Mouse (Mus musculus) layer of hippocampus, adult 2 months (tissue): ENCODE measurements around the gene Zbtb37. TPM values are rescaled to one million over a fixed set of nuclear protein-coding genes. Genes with fewer than 3 reads are reported as not detected.
A peak's percentile ranks its signal among the peaks of the same experiment; 100 is the strongest.
"Not testable (repeated sequence)": the region's sequence is repeated elsewhere in the genome, so short reads cannot be mapped to it uniquely, and the experiment has no call there.

ENCODE experiments used
- DNase-seq, 2 experiments: peaks; one replicate each; pipeline ENCODE4 v3.0.0; 2022; ENCODE audit warnings: low spot score in 2 of 2
- H3K27ac ChIP-seq: fragments of 200-600 bp; 2 replicates; pipeline ENCODE4 v1.8.1; 2022
- H3K4me3 ChIP-seq: fragments of 200-600 bp; 2 replicates; pipeline ENCODE4 v1.8.1; 2022; ENCODE audit warnings: mild to moderate bottlenecking
- CTCF ChIP-seq: fragments of 200-600 bp; conservative IDR thresholded peaks from 2 replicates; pipeline ENCODE4 v1.8.1; 2022; ENCODE audit warnings: antibody characterized with exemption, mild to moderate bottlenecking, moderate library complexity
- total RNA-seq, 2 experiments: library from RNA; stranded (reverse); gene quantifications; 2 replicates each; pipeline ENCODE4 v1.2.3; 2021

The Zbtb37 gene
- total RNA-seq, 2 experiments from 2014 or later = 17.5 to 20.1 TPM

DNA sequence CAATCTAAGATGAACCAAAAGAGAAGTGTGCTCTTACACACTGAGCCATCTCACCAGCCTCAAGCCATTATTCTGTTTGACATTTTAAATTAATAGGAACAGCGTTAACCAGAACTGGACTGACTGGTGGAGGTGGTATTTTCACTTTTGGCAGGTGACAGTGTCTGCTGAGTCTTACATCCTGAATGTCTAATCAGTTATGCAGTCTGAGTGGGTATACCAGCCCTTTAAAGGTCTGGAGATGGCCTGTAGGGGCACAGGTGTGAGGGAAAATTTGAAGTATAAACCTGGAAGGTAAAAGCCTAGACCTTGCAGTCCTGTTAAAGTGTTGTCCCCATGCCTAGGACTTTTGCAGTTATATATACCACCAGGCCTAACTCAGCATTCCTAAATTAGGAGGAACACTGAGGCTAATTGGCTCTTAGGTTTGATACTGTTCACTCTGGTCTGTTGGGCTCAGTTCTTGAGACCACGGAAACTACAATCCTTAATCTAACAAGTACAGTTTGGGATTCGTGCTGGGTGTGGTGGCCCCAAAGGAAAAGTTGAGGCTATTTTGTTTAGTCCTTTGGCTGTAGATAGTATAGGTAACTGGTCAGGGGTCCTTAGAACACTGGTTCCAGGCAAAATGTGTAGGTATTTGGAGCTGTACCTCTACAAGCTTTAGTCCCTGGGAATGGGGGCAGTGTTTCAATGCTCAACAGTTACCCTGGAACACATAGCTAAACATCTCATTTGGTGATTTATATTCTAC is 4.5 kb upstream of the Zbtb37 start:
- Histone ChIP-seq H3K27ac (no peak overlapping the region), H3K4me3 (no peak overlapping the region)
- no peak for DNase-seq
- no peak for TF ChIP-seq CTCF

DNA sequence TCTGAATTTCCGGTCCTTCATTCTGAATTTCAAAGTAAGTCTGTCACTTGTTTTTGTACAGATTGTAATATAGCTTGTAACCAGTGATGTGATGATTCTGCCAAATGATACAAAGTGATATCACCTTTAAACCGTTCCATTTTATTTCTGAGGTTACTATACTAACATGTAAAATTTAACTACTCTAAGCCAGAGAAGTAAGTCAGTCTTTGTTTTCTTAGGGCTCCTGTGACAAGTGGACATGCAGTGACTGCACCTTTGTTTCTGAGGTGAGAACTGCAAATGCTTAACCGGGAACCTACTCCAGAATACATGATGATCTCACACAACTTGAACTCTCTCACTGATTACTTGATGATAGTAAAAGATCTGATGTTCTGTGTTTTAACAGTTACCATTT is 3.4 kb upstream of the Zbtb37 start:
- TF ChIP-seq CTCF = no peak
- H3K27ac ChIP-seq = no peak overlapping the region; the same call in 1 of the 2 replicates
- DNase-seq = no peak
- H3K4me3 ChIP-seq = peak overlapping the region; percentile 2; the same call in 1 of the 2 replicates

DNA sequence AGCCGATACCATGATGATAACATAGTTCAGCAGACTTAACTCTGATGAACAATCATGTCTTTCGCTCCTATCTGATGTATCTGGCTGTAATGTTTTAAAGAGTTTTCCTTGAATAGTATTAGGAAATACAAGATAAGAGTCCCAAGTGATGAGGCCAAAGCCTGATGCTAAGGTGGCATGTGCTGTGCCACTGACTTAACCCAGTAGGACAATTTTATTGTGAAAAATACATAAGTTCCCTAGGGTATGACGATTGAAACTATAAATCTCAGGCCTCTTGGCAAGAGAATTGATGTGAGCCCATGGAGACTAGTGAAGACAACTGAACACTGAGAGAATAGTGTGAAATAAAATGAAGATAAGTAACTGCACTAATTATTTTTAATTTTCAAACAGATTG is 3.0 kb upstream of the Zbtb37 start:
- H3K27ac ChIP-seq = peak overlapping the region; percentile 98
- peak overlapping the region; percentile 92 for H3K4me3 ChIP-seq
- no peak for TF ChIP-seq CTCF
- DNase-seq = no peak

DNA sequence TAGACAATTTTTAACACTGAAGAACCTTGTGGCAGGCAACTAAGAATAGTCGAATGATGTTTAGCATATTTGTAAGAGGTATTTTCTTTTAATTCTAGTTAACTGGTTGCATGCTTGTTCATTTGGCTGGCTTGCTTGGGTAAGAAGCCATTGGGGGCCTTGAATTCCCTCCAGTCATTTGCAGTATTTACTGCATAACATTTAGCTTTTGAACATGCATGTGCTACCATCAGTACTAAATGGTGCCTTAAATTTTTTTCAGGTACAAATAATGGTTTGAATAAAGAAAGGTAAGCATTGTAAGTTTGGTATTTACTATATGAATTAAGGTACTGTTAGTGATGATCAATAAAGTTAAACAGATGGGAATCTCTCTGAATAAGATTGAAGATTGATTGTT is 2.4 kb upstream of the Zbtb37 start:
- peak overlapping the region; percentile 98 for H3K27ac ChIP-seq
- DNase-seq = no peak
- H3K4me3 ChIP-seq = peak overlapping the region; percentile 92
- no peak for TF ChIP-seq CTCF

DNA sequence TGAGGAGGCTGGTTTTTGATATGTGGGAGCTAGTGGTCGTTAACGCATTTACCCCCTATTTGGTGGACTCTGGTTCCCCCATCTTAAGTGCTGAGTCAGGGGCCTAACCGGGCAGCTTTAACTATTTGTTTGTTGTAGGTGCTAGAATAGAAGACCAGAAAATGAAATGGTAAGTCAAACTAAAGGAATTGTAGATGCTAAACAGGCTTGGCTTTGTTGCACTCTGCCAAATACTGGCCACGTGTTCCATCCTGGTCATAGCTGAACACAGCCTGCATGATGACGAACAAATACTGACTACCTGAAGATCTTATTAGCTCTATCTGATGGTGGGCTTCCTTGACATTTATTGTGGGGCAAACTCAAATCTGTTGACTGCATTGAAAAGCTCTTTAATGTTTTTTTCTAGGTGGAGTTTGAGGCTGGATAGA is 1.8 kb upstream of the Zbtb37 start:
- peak overlapping the region; percentile 98 for H3K27ac ChIP-seq
- H3K4me3 ChIP-seq = peak overlapping the region; percentile 92
- DNase-seq = no peak
- no peak for TF ChIP-seq CTCF

DNA sequence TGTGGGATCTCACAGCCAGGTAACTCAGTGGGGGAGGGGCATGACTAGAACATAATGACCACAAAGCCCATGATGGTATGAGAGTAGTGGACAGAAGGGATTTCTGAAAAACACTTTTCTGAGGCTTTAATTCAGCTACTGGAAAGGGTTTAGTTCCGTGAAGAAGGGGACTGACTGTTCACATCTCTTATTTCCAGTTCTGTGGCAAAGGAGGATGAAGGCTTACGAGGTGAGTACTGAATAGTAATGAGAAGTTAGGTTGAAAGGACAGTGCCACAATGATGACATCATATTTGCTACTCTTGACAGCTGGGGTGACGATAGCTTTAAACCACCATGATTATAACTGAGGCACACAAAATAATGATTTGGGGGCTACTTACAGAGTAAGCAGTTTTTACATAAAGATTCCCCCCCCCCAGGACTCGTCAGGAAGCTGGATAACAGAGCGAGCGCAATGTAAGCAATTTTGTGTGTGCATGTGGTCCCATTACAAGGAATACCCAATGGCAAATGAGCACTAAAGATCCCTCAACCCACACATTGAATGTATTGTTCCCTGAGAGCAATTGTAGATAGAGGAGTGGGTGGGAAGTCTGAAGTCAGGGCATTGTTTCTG is 1.2 kb upstream of the Zbtb37 start:
- peak overlapping the region; percentile 92 for H3K4me3 ChIP-seq
- no peak for TF ChIP-seq CTCF
- peak in 1 of 2 experiments; percentile 4 for DNase-seq
- peak overlapping the region; percentile 98 for H3K27ac ChIP-seq

DNA sequence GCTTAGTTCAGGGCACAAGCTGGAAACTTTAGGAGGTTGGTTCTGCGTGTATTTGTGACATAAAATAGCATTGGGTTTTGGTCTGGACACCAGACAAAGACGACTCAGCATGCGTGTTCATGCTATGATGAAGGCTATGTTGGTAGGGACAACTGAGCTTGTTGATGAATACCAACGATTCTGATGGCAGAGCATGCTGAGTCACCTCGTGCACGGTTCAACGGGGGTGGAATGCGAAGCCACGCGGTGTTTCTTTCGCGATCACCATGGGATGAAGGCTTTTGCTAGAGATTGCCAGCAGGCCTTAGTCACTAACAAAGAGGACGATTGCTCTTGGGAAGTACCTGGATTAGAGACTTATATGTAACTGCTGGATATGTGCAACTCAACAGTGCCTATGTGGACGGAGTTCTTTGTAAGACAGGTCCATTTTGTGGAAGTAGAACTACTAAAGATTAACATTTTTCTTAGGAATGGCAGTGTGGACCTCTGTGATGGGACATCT is 684 bp upstream of the Zbtb37 start:
- no peak for TF ChIP-seq CTCF
- Histone ChIP-seq H3K27ac (peak overlapping the region; percentile 98), H3K4me3 (peak overlapping the region; percentile 92)
- peak in 1 of 2 experiments; percentile 50 for DNase-seq

DNA sequence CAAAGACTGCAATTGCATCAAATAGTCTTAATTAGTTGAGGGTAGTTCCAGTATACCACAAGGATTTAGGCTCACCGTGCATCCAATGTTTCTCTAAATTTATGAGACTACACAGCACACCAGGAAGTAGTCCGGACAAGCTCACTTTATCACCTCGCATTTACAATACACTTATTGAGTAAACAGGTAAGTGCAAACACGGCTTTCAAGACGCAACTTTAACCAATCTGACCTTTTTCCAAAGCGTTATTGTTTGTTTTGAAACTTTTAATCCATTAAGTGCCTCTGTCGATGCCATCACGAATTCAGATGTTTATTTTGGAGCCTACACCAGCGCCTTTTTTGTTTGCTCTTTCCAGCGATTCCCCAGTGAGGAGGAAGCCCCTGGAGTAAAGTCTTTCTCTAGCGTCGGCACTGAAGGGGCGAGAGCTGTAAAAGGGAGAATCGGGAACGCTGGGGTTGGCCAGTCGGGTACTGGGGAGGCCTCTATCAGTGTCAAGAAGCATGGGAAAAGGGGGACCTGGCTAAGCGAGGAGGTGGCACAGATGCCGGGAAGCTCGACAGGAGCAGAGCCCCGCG is 704 bp downstream of the Zbtb37 start:
- TF ChIP-seq CTCF = no peak
- H3K27ac ChIP-seq = peak overlapping the region; percentile 98
- no peak for DNase-seq
- peak overlapping the region; percentile 92 for H3K4me3 ChIP-seq

DNA sequence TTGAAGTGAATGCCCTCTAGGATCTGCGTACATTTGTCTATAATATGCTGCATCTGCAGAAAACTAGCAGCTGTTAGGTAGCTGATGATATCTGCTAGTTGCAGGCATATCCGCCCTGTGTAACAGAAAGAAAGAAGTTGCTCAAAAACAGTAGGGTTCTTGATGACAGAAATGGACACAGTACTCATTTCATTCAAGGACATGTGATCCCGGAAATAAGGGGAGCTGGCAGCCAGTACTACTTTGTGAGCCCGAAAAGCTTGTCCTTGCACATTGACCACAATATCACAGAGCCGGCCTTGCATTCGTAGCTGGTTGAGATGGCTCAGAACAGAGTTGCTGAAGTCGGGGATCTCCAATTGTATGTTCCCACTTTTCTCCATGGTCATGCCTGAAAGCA is 2.3 kb downstream of the Zbtb37 start:
- no peak for TF ChIP-seq CTCF
- Histone ChIP-seq H3K27ac (no peak overlapping the region), H3K4me3 (no peak overlapping the region)
- no peak for DNase-seq

DNA sequence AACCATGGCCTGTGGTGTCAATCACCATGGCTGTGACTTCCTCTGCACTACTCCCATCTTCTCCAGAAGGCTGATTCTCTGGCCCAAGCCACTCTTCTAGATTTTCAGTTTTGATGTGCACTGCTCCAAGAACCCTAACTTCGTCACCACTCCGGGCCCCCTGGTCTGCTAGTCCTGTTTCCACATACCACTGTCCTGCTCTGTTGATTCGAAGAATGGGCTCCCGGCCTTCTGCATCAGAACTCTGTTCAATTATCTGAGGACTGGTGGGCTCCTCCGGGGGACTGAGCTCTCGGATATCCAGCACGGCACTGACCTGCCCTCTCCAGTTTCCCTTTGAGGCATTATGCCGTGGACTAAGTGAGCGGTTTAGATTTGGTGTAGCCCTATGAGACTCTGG is 2.8 kb downstream of the Zbtb37 start:
- no peak for DNase-seq
- TF ChIP-seq CTCF = no peak
- no peak overlapping the region for H3K27ac ChIP-seq
- no peak overlapping the region for H3K4me3 ChIP-seq

DNA sequence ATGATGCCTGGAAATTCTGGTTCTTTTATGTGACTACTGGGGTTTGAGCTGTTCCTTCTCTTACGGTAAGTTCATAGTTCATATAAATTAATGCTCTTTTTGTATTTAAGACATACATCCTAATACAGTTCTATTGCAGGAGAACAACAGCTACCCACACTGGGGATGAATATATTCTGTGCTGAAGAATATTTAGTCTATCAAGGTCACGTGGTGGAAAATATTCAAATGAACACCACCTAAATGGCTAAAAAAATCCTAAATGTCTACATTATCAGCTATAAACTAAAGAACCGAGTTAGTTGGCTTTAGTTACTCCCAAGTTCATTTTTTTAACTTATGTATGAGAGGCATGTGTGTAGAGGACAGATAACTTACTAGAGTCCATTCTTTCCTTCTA is 4.6 kb downstream of the Zbtb37 start:
- TF ChIP-seq CTCF = no peak
- Histone ChIP-seq H3K27ac (no peak overlapping the region), H3K4me3 (no peak overlapping the region)
- no peak for DNase-seq

DNA sequence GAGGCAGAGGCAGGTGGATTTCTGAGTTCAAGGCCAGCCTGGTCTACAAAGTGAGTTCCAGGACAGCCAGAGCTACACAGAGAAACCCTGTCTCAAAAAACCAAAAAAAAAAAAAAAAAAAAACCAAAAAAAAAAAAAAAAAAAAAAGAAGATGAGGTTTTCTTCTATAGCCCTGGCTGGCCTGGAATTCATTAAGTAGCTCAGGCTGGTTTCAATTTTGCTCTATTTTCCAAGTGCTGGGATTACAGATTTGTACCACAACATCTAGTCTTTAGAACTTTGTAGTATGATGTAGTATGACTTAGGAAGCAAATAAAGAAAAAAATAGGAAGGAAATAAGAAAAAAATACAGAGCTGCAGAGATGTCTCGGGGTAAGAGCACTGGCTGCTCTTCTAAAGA is 6.2 kb downstream of the Zbtb37 start:
- H3K4me3 ChIP-seq, DNase-seq: not testable (repeated sequence)

DNA sequence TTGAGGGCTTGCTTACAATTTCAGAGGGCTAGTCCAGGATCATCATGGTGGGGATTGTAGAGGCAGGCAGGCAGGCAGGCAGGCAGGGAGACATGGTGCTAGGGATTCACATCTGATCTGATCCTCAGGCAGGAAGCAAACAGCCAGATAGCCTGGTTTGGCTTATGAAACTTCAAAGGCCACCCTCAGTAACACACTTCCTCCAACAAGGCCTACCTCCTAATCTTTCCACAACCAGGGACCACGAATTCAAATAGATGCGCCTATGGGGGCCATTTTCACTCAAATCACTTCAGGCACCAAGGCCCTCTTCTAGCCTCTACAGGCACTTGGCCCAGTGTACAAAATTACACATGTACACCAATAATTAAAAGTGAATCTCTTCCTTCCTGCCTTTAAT is 7.5 kb downstream of the Zbtb37 start:
- TF ChIP-seq CTCF = no peak
- no peak overlapping the region for H3K4me3 ChIP-seq
- DNase-seq = no peak

More for the DNA sequence above, 6.2 kb downstream of the Zbtb37 start:
- not testable (repeated sequence) for H3K27ac ChIP-seq

More for the DNA sequence above, 7.5 kb downstream of the Zbtb37 start:
- H3K27ac ChIP-seq = no peak overlapping the region
